Mouse (Mus musculus) lung, postnatal 0 days (tissue): ENCODE measurements at regions not wholly inside any gene's neighbourhood (a gene's known extent, or its start where the extent isn't known, plus 50 kb on each side); places are given as distances from the start of the nearest gene placed in this dataset.

ENCODE experiments used
- CTCF ChIP-seq: IDR thresholded peaks from 2 replicates; pipeline ENCODE4 v1.5.1; 2016; ENCODE audit warnings: antibody characterized with exemption, mild to moderate bottlenecking
- EP300 ChIP-seq: IDR thresholded peaks from 2 replicates; pipeline ENCODE4 v1.6.1; 2016; ENCODE audit warnings: antibody characterized with exemption, mild to moderate bottlenecking, control low read depth

- TF ChIP-seq EP300 (no peak), CTCF (no peak)
Measured at GRCm38 (mm10) chr8:64335495-64335894, 129.4 kb upstream of the Tll1 start.
